Mouse (Mus musculus) embryonic facial prominence, embryonic 13.5 days (tissue): ENCODE results near the gene Ifitm2. TPM values are rescaled to one million over a fixed set of nuclear protein-coding genes. Genes with fewer than 3 reads are reported as not detected.
A peak's percentile ranks its signal among the peaks of the same experiment; 100 is the strongest.

Experiments used
- ATAC-seq: fragments of 200-750 bp; cut with Nextera tagmentation; 2 replicates; pipeline ENCODE4 v1.8.0; 2017; ENCODE audit warnings: low read depth; ENCODE audit not compliant: insufficient number of reproducible peaks, insufficient read depth, low FRiP score, low TSS enrichment
- H3K27ac ChIP-seq: fragments of 300-500 bp; sonication (generic); 2 replicates; pipeline ENCODE4 v1.5.1; 2015; ENCODE audit warnings: moderate library complexity, mild to moderate bottlenecking, inconsistent platforms
- H3K27me3 ChIP-seq: fragments of 300-500 bp; sonication (generic); 2 replicates; pipeline ENCODE4 v1.6.1; 2015; ENCODE audit warnings: mild to moderate bottlenecking, inconsistent platforms
- H3K36me3 ChIP-seq: fragments of 300-500 bp; sonication (generic); 2 replicates; pipeline ENCODE4 v1.6.1; 2015; ENCODE audit warnings: mild to moderate bottlenecking, inconsistent platforms
- H3K4me1 ChIP-seq: fragments of 300-500 bp; sonication (generic); 2 replicates; pipeline ENCODE4 v1.6.1; 2015; ENCODE audit warnings: inconsistent platforms
- H3K4me2 ChIP-seq: fragments of 300-500 bp; sonication (generic); 2 replicates; pipeline ENCODE4 v1.6.1; 2015; ENCODE audit warnings: moderate library complexity, mild to moderate bottlenecking, inconsistent platforms
- H3K4me3 ChIP-seq: fragments of 300-500 bp; sonication (generic); 2 replicates; pipeline ENCODE4 v1.5.1; 2015; ENCODE audit warnings: mild to moderate bottlenecking, inconsistent platforms
- H3K9ac ChIP-seq: fragments of 300-500 bp; sonication (generic); 2 replicates; pipeline ENCODE4 v1.6.1; 2015; ENCODE audit warnings: mild to moderate bottlenecking, inconsistent platforms
- H3K9me3 ChIP-seq: fragments of 300-500 bp; sonication (generic); 2 replicates; pipeline ENCODE4 v1.6.1; 2016; ENCODE audit warnings: inconsistent platforms
- WGBS: fragments of 180-500 bp; shearing (Covaris S2); methylation state at CpG from one replicate; pipeline ENCODE4 v1.1.7; 2015; ENCODE audit warnings: mixed read lengths; 5-methylcytosine and 5-hydroxymethylcytosine counted together
- polyA plus RNA-seq: library from polyadenylated mRNA; unstranded; fragments of >200 nt; fragmentation: Nextera tagmentation; extraction: Ambion mirVana; gene quantifications from 2 replicates; pipeline ENCODE4 v1.2.1, GENCODE M21; 2015

Gene Ifitm2
- polyA plus RNA-seq, 1 experiment from 2014 or later = 1,314 TPM

DNA sequence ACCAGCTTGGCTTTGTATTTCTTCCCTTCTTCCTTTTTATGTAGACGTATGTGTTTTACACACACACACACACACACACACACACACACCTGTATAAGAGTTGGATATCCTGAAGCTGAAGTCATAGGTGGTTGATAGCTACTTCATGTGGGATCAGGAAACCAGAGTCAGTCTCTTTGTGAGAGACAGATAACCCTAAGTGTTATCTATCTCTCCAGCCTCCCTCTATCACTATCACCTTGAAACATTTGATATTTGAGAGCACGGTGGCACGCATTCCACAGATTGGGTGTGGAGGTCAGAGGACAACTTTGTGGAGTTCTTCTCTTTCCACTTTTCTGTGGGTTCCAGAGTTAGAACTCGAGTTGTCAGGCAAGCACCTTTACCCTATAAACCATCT lies 35.9 kb downstream of the Ifitm2 start:
- Histone ChIP-seq H3K9ac (no peak overlapping the region), H3K4me3 (no peak overlapping the region), H3K27me3 (peaks cover 77% of the 10 kb centered on the region), H3K4me2 (no peak overlapping the region), H3K27ac (no peak overlapping the region), H3K9me3 (no peaks in the 10 kb centered on the region), H3K36me3 (no peaks in the 10 kb centered on the region), H3K4me1 (peaks cover 18% of the 10 kb centered on the region)
- WGBS = 72% methylated on average over 4 of the region's 4 CpGs
- no peak for ATAC-seq

- H3K27me3 ChIP-seq = peaks cover 19% of the 10 kb centered on the region
- no peaks in the 10 kb centered on the region for H3K4me1 ChIP-seq
- H3K36me3 ChIP-seq = no peaks in the 10 kb centered on the region
- no peak overlapping the region for H3K27ac ChIP-seq
- no peaks in the 10 kb centered on the region for H3K9me3 ChIP-seq
- H3K9ac ChIP-seq = no peak overlapping the region
- WGBS = 80% methylated on average over 8 of the region's 8 CpGs
- H3K4me3 ChIP-seq = no peak overlapping the region
- no peak for ATAC-seq
- H3K4me2 ChIP-seq = no peak overlapping the region
These were observed 41.6 kb downstream of the Ifitm2 start for GRCm38 (mm10) chr7:140914031-140914690.

- WGBS = 63% methylated on average over 5 of the region's 5 CpGs
- Histone ChIP-seq H3K9me3 (no peaks in the 10 kb centered on the region), H3K4me1 (no peaks in the 10 kb centered on the region), H3K4me2 (no peak overlapping the region), H3K4me3 (no peak overlapping the region), H3K27me3 (peaks cover 10% of the 10 kb centered on the region), H3K36me3 (no peaks in the 10 kb centered on the region), H3K27ac (no peak overlapping the region), H3K9ac (no peak overlapping the region)
- no peak for ATAC-seq
These were observed 42.8 kb downstream of the Ifitm2 start for GRCm38 (mm10) chr7:140912846-140913482.

GRCm38 (mm10) chr7:140912293-140912692 lies 43.5 kb downstream of the Ifitm2 start:
- H3K27me3 ChIP-seq = peaks cover 3% of the 10 kb centered on the region; the same call in 1 of the 2 replicates
- 67% methylated on average over 3 of the region's 3 CpGs for WGBS
- ATAC-seq = no peak
- no peaks in the 10 kb centered on the region for H3K36me3 ChIP-seq
- no peak overlapping the region for H3K4me2 ChIP-seq
- no peak overlapping the region for H3K27ac ChIP-seq
- H3K9ac ChIP-seq = no peak overlapping the region
- no peak overlapping the region for H3K4me3 ChIP-seq
- no peaks in the 10 kb centered on the region for H3K9me3 ChIP-seq
- no peaks in the 10 kb centered on the region for H3K4me1 ChIP-seq

- H3K9ac ChIP-seq = peak overlapping the region; percentile 61
- peak; percentile 61 for ATAC-seq
- peak overlapping the region; percentile 47 for H3K4me3 ChIP-seq
These were observed 47.1 kb downstream of the Ifitm2 start for GRCm38 (mm10) chr7:140908634-140909107.

DNA sequence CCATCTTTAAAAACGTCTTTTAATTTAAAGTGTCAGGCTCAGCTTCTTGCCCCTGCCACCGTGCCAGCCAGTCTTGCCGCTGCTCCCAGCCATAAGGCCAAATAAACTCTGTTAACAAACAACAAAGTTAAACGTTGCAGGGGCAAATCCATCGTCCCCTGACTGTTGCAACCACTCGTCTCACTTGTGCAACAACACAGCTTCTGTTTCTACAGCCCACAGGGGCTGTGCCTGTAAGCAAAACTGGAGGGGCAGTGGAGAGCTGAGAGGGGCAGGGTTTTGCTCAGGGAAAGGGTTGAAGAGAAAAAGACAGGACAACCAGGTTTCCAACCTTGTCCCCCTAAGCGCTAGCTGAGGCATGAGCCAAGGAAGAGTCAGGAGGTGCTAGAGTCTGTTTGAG lies 47.6 kb downstream of the Ifitm2 start:
- no peaks in the 10 kb centered on the region for H3K4me1 ChIP-seq
- no peak overlapping the region for H3K27ac ChIP-seq
- H3K9ac ChIP-seq = no peak overlapping the region
- H3K9me3 ChIP-seq = no peaks in the 10 kb centered on the region
- H3K36me3 ChIP-seq = no peaks in the 10 kb centered on the region
- peak overlapping the region; percentile 87; the same call in 1 of the 2 replicates for H3K4me2 ChIP-seq
- no peak for ATAC-seq
- no peak overlapping the region; the same call in 1 of the 2 replicates for H3K4me3 ChIP-seq
- H3K27me3 ChIP-seq = no peaks in the 10 kb centered on the region
- WGBS = 50% methylated on average over 7 of the region's 7 CpGs

More at GRCm38 (mm10) chr7:140908634-140909107, 47.1 kb downstream of the Ifitm2 start:
- 1% methylated on average over 19 of the region's 19 CpGs for WGBS
- Histone ChIP-seq H3K9me3 (no peaks in the 10 kb centered on the region), H3K36me3 (no peaks in the 10 kb centered on the region), H3K4me1 (no peaks in the 10 kb centered on the region), H3K27me3 (no peaks in the 10 kb centered on the region), H3K4me2 (peak overlapping the region; percentile 87), H3K27ac (no peak overlapping the region)

DNA sequence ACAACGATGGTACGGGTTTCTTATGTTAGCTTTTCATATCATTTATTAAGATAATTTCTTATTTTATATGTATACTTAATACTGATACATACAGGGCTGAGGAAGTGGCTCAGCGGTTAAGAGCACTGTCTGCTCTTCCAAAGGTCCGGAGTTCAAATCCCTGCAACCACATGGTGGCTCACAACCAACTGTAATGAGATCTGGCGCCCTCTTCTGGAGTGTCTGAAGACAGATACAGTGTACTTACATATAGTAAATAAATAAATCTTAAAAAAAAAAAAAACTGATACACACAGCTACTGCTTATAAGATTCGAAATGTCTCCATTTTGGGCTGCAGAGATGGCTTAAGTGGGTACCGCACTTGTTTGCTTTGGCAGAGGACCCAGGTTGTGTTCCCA lies 48.1 kb downstream of the Ifitm2 start:
- Histone ChIP-seq H3K4me3 (no peak overlapping the region), H3K27me3 (no peaks in the 10 kb centered on the region), H3K9ac (no peak overlapping the region), H3K4me2 (no peak overlapping the region), H3K27ac (no peak overlapping the region), H3K9me3 (no peaks in the 10 kb centered on the region), H3K36me3 (no peaks in the 10 kb centered on the region), H3K4me1 (no peaks in the 10 kb centered on the region)
- no peak for ATAC-seq
- 83% methylated on average over 7 of the region's 7 CpGs for WGBS

GRCm38 (mm10) chr7:140907131-140907530 lies 48.7 kb downstream of the Ifitm2 start:
- WGBS = 85% methylated on average over 13 of the region's 13 CpGs
- peaks cover 3% of the 10 kb centered on the region; the same call in 1 of the 2 replicates for H3K4me1 ChIP-seq
- no peak overlapping the region for H3K4me2 ChIP-seq
- H3K4me3 ChIP-seq = no peak overlapping the region
- no peak for ATAC-seq
- no peaks in the 10 kb centered on the region for H3K9me3 ChIP-seq
- H3K27me3 ChIP-seq = no peaks in the 10 kb centered on the region
- H3K36me3 ChIP-seq = no peaks in the 10 kb centered on the region
- H3K9ac ChIP-seq = no peak overlapping the region
- H3K27ac ChIP-seq = no peak overlapping the region

DNA sequence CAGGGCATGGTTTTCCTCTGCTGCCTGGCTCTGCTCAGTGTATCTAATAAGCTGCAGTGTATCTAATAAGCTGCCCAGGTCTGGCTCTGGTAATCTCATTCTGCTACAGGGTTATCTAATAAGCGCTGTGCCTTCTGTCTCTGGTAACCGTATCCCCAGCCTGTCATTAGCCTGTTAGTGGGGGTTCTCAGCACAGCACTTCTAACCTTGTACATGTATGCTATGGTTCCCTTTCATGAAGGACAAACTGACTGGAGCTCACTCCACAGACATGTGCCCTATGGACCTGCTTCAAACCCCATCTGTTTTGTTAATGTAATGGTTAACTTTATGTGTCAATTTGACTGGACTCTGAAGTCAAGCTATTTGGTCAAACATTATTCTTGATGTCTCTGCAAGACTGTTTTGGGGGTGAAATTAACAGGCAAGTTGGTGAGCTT lies 50.1 kb downstream of the Ifitm2 start:
- Histone ChIP-seq H3K36me3 (no peaks in the 10 kb centered on the region), H3K4me3 (no peak overlapping the region), H3K9me3 (no peaks in the 10 kb centered on the region), H3K4me2 (no peak overlapping the region), H3K27me3 (no peaks in the 10 kb centered on the region), H3K27ac (no peak overlapping the region), H3K9ac (no peak overlapping the region), H3K4me1 (peaks cover 7% of the 10 kb centered on the region; the same call in 1 of the 2 replicates)
- WGBS = 57% methylated on average over 2 of the region's 2 CpGs
- no peak for ATAC-seq

Other genes starting within 250 kb of the Ifitm2 start
- not detected in 2 replicates for gene Cyp2e1, start 192.2 kb downstream of the Ifitm2 start, polyA plus RNA-seq
- gene Syce1, start 168.1 kb downstream of the Ifitm2 start, polyA plus RNA-seq = 0.23 TPM in 1 of 2 replicates, not detected in the other
- 1.7 and 2.1 TPM in 2 replicates for gene Zfp941, start 133.8 kb downstream of the Ifitm2 start, polyA plus RNA-seq
- gene Urah, start 121.0 kb downstream of the Ifitm2 start, polyA plus RNA-seq = 4.2 and 5.3 TPM in 2 replicates
- gene Scgb1c1, start 110.4 kb downstream of the Ifitm2 start, polyA plus RNA-seq = not detected in 2 replicates
- 0.25 TPM in 1 of 2 replicates, not detected in the other for gene Odf3, start 108.2 kb downstream of the Ifitm2 start, polyA plus RNA-seq
- gene Gm45785, start 99.7 kb downstream of the Ifitm2 start, polyA plus RNA-seq = not detected in 2 replicates
- 72.4 and 72.6 TPM in 2 replicates for gene Ric8a, start 99.0 kb downstream of the Ifitm2 start, polyA plus RNA-seq
- 56.4 and 68.1 TPM in 2 replicates for gene Bet1l, start 98.4 kb downstream of the Ifitm2 start, polyA plus RNA-seq
- gene Psmd13, start 74.0 kb downstream of the Ifitm2 start, polyA plus RNA-seq = 237 and 261 TPM in 2 replicates
- gene Sirt3, start 73.7 kb downstream of the Ifitm2 start, polyA plus RNA-seq = 24.8 and 28.9 TPM in 2 replicates
- gene Cox8b, start 55.5 kb downstream of the Ifitm2 start, polyA plus RNA-seq = 1.2 and 1.9 TPM in 2 replicates
- 0.20 and 0.30 TPM in 2 replicates for gene Nlrp6, start 35.1 kb downstream of the Ifitm2 start, polyA plus RNA-seq
- gene Pgghg, start 14.6 kb downstream of the Ifitm2 start, polyA plus RNA-seq = 25.1 and 25.7 TPM in 2 replicates
- 32.4 and 56.7 TPM in 2 replicates for gene Ifitm5, start 5.7 kb downstream of the Ifitm2 start, polyA plus RNA-seq
- gene Gm45717, start 50 bp downstream of the Ifitm2 start, polyA plus RNA-seq = 1.1 TPM in 1 of 2 replicates, not detected in the other
- 91.5 and 101 TPM in 2 replicates for gene Ifitm1, start 11.2 kb upstream of the Ifitm2 start, polyA plus RNA-seq
- 98.1 and 109 TPM in 2 replicates for gene Ifitm3, start 54.8 kb upstream of the Ifitm2 start, polyA plus RNA-seq
- gene Ifitm6, start 61.9 kb upstream of the Ifitm2 start, polyA plus RNA-seq = 0.45 TPM in 1 of 2 replicates, not detected in the other
- gene Gm17387, start 73.1 kb upstream of the Ifitm2 start, polyA plus RNA-seq = not detected in 2 replicates
- gene B4galnt4, start 105.1 kb upstream of the Ifitm2 start, polyA plus RNA-seq = 26.4 and 27.4 TPM in 2 replicates
- 36.1 and 46.2 TPM in 2 replicates for gene Pkp3, start 122.2 kb upstream of the Ifitm2 start, polyA plus RNA-seq
- gene Sigirr, start 144.6 kb upstream of the Ifitm2 start, polyA plus RNA-seq = 2.4 and 3.8 TPM in 2 replicates
- gene Ano9, start 161.8 kb upstream of the Ifitm2 start, polyA plus RNA-seq = 5.2 TPM in 2 replicates
- 70.8 and 76.0 TPM in 2 replicates for gene Ptdss2, start 166.4 kb upstream of the Ifitm2 start, polyA plus RNA-seq
- gene Rnh1, start 216.9 kb upstream of the Ifitm2 start, polyA plus RNA-seq = 111 and 118 TPM in 2 replicates
- 99.8 and 110 TPM in 2 replicates for gene Hras, start 238.0 kb upstream of the Ifitm2 start, polyA plus RNA-seq
- 11.6 and 13.3 TPM in 2 replicates for gene Lrrc56, start 238.2 kb upstream of the Ifitm2 start, polyA plus RNA-seq